Mouse (Mus musculus): Measurements from ENCODE around the gene Dnajc11.
A peak's percentile ranks its signal among the peaks of the same experiment; 100 is the strongest.

The Dnajc11 gene

DNA sequence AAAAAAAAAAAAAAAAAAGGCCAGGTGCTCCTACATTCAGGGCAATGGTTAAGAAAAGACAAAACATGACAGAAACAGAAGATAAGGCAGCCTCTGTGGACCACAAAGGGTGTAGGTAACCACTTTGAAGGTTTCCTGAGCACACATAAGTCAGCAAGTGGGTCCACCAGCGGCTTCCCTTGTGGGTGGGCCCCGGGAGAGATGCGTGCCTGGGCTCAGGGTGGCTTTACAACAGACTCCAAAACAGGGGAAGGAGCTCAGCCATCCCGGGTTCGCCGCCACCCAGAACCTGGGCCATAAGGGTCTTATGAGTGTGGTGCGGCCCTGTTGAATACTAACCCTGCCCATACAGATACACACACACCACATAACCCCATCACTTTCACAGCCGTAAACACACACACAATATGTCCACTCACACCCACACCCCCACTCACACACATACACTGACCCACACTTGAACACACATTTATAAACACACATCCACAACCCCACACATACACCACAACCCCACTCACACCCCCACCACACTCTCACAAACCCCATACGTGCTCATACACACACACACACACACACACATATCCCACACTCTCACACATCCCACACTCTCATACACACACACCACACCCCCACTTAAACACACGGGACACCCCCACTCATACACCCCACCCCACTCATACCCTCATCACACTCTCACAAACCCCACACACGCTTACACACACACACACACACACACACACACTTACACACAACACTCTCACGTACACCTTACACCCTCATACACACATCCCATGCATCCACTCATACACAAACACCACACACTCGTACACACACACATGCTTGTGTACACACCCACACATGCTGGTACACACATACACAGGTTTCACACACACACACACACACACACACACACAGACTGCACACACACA is 651 bp upstream of the Dnajc11 start:
- no peak for DNase-seq (ENCODE audit: low read depth, low spot score)

DNA sequence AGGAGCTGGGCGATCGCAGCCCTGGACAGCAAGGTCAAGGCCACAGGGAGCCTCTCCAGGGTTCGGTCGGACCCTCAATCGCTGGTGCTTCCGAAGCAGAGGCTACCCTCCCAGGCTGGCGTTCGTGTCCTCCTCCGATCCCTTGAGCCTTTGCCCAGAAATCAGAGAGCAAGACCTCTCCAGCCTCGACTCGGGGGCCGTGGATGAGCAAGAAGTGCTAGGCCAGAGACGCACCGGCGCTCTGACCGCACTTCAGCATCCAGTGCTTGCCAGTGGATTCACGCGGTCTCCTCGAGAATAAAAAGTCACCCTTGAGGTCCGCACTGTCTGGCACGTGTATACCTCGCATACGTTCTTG is 703 bp downstream of the Dnajc11 start:
- DNase-seq (ENCODE audit: low read depth, low spot score), result peak; percentile 9

DNA sequence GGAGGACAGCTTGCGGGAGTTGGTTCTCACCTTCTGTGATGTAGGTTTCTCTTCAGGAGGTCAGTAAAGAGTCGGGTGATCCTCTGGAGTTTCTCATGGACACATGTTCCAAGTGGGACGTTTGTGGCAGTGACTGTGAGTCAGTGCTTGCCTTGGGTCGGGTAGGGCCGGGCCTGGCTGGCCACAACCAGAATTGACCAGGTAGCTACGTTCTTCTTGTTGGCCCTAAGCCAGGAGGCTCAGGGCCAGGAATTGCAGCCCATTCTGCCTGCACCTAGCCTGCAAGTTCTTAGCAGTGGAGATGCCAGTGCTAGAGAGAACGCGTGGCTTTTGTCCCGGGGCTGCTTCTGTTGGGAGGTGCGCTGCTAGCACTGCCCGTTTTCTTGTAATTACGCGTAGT is 4.0 kb downstream of the Dnajc11 start:
- DNase-seq (ENCODE audit: low read depth, low spot score), result no peak

DNA sequence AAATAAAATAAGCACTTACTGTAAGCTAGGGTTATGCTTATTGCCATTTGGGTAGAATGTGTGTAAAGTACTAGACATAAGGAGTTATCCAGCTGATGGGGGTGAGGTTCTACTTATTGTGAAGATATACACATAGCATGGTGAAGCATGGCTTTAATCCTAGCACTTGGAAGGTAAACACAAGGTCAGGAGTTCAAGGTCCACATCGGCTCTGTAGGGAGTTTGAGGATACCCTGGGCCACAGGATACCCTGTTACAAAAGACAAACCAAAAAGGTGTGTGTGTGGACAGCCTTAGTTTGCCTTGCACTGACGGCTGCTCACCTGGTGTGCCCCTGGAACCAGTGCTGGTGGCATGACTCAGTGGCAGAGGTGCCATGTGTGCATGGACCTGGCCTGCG is 4.6 kb downstream of the Dnajc11 start:
- DNase-seq (ENCODE audit: low read depth, low spot score), result no peak

DNA sequence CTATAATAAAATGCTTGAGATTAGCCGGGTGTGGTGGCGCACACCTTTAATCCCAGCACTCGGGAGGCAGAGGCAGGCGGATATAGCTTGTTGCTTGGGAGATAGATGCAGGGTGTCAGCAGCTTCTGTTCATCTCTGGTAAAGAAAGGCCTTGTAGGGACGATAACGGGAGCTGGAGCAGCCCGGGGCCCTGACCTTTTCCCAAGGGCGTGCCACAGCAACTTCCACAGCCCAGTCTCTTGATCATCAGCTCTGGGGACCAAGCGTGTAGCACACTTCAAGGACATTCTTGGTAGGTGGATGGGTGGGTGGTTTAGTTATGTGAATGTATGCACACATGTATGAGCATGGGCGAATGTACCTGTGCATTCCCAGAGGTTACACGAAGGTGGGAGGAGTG is 12.7 kb downstream of the Dnajc11 start:
- no peak for DNase-seq (ENCODE audit: low read depth, low spot score)

DNA sequence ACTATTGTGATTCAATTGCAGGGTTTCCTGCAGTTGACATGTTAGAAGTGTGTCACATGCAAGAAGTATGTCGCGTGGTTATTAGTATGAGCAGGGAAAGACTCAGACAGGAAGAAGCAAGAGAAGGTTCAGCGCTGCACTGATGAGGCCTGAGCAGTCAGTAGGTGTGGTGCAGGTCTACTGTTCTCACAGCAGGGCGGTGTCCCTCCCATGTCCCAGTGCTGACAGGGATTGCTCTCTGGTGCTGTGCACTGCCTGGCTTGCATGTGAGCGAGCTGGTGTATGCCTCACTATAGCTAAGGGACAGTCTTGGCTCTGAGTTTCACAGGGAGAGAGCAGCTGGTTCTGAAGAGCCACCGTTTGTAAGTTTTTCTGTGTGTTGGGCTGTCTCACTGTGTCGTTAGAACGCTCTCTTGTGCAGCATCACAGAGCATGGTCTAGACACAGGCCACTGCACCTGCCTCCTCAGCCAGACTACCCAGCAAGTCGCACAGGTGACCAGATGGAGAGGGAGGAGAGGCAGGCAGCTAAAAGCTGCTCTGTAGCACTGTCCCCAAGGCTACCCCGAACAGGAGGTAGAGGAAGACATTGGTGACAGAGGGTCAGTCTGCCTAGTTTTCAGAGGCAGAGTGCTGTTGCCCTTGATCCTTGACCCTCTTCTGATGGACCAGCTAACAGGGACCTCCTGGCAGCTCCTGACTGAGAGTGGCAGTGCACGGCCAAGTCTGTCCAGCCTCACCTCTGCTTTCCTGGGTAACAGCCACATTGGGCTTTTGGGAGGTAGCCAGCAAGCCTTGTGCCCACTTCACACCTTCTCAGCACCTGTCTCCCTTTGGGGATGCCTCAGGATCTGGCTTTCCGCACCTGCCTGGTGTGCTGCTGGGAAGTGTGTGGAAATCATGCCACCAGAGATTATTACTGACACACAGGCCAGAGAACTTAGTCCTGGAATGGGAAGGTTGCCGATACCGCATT is 15.3 kb downstream of the Dnajc11 start:
- DNase-seq (ENCODE audit: low read depth, low spot score), result no peak

DNA sequence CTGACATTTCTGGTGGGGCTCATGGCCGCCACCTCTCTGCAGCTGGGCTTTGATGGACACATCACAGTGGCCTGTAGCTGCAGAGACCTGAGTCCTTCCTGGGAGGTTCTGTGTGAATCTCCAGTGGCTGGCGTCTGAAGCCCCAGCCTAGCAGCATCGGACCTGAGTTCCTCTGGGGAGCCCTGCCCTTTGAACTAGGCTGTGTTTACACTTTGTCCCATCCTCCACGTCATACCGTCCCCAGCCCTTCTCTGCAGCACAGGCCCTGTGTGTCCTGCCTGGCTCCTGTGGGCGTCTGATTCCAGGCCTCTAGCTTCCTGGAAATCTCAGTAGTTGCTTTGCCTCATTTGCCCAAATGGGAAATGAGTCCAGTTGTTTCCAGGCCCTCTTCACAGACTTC is 19.7 kb downstream of the Dnajc11 start:
- DNase-seq (ENCODE audit: low read depth, low spot score), result no peak

DNA sequence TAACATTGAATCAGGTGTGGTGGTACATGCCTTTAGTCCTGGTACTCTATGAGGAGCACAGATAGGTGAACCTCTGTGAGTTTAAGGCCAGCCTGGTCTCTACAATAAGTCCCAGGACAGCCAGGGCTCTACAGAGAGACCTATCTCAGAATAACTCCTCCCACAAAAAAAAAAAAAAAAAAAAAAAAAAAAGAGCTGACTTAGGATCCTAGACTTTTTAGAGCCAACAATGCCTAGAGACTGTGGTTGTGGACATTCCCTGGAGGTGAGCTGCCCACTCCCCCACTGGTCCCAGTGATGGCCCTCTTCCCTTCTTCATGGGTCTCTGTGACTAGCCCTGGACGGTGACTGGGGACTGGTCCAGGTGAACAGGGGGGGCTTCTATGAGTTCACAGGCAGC is 22.3 kb downstream of the Dnajc11 start:
- no peak for DNase-seq (ENCODE audit: low read depth, low spot score)

DNA sequence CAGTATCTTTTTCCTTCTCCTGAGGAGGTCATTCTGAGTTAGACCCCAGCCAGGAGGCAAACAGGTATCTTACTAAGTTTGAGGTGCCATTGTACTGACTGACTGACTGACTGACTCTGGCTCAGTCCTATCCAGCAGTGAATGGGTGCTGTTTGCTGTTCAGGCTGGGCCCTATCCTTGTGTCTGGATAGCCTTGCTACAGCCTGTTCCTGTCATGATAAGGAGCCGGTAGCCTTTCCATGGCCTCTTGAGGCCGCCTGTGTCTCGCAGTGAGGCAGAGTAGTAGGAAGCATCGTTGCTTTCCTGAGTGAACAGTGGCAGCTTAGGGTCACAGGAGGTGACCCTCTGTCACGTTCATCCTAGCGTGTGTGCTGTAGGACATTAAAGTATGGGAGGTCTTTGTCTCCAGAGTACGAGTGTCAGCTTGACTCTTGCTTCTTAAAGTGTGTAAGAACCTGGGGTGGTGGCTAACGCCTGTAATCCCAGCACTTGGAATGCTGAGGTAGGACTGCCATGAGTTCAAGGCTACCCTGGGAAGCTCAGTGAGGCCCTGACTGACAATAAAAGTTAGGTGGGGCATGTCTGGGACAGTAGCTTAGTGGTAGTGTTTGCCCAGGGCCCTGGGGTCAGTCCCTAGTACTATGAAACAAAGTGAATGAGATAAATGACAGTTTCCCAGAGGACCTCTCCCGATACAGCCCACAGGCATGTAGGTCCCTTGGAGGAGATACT is 24.3 kb downstream of the Dnajc11 start:
- no peak for DNase-seq (ENCODE audit: low read depth, low spot score)

DNA sequence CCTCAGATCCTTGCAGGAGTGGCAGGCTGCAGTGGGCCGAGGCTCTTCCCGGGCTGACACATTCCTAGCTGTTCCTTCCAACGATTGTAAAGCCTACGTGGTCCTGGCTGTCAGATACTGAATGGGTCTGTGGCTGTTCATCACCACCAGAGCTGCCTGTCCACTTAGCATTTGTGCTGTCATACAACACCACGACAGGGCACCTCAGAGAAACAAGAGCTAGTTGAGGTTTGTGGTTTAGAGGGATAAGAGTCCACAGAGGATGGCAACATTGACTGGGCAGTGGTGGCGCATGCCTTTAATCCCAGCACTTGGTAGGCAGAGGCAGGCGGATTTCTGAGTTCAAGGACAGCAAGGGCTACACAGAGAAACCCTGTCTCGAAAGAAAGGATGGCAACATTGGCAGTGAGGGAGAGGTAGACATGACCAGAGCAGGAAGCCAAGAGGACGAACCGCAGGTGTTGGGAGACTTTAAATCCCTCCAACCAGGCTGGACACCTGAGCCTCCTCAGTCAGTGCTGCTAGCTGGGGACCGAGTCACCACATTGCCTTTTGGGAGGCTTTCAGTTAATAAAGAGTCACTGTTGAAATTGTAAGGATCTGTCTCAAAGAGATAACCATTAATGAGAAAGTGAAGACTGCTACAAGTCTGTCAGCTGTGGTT is 26.5 kb downstream of the Dnajc11 start:
- no peak for DNase-seq (ENCODE audit: low read depth, low spot score)

DNA sequence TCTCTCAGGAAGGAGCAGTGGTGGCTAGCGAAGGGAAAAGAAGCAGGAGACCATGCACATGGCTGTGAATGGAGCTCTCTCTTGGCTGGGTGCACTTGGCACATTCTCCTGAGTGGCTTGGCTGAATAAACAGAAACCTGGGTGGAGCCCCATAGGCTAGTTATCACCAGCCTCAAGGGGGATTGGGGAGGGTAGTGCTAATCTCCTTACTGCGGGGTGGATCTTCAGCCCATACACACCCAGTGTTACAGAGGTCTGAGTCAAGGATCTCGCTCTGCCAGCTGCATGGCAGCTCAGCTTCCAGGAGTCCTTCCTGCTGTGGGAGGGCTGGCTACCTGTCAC is 27.0 kb downstream of the Dnajc11 start:
- no peak for DNase-seq (ENCODE audit: low read depth, low spot score)

DNA sequence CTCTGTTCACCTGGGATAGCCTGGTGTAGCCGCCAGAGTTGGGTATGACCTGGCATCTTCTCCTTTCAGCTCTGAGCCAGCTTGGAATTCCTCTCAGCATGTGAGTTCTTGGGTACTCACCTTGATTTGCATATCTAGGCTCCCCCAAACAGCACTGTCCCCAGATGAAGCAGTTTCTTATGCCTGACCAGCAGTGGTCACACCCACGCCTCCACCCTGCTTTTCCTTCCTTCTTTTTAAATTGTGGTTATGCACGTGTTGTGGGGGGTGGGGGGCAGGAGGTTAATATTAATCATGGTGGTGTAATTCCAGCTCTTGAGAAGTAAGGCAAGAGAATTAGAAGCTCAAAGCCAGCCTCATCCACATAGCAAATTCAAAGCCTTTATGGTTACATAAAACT is 29.3 kb downstream of the Dnajc11 start:
- no peak for DNase-seq (ENCODE audit: low read depth, low spot score)

DNA sequence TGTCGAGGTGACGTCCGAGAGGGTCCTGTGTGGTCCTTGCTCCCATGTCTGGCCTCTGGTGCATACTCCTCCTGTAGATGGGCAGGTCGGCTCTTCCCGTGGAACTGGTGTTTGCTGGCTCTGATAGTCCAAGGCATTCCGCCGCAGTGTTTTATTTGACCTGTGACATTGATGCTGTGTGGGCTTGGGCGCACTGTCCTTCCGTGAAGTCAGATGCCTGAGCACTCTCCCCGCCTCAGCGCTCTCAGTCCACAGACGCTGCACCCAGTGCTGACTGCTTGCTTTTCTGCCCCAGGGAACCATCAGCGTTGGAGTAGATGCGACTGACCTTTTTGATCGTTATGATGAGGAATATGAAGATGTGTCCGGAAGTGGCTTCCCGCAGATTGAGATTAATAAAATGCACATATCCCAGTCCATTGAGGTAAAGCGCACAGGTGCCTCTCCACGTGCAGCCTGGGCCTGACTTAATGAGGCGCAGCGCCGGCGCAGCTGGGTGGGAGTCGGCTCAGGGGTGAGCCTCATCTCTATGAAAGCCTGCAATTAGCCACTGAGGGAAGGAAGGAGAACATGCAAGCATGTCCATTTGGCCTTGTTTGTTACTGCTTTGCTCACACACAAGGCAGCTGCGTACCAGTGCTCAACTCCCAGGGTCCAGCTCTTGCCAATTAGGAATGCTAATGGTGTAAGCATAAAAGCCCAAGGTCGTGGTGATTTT is 34.9 kb downstream of the Dnajc11 start:
- DNase-seq (ENCODE audit: low read depth, low spot score), result no peak

DNA sequence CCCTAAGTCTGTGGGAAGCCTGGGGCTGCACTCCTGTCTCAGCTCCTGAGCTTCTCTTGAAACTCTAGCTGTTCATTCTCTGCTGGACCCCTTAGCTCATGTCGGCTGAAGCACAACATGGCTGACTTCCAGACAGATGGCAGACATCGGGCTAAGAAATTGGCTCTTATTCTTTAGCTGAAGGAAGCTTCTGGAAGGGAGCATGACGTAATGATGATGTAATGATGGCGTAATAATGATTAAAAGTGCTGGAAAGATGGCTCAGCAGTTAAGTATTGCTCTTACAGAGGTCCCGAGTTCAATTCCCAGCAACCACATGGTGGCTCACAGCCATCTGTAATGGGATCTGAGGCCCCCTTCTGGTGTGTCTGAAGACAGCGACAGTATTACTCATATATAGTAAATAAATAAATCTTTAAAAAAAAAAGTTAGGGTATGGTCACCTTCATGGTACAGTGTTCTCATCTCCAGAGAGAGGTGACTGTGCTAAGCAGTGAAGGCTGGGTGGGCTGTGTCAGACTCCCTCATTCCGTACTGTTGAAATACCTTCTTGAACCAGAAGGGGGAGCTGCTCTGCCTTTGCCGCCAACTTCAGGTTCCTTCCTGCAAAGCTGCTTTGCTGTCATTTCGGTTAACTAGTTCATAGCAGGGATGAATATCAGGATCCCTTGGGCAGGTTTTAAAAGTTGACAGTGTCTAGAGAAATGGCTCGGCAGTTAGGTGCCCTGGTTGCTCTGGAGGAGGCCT is 38.9 kb downstream of the Dnajc11 start:
- DNase-seq (ENCODE audit: low read depth, low spot score), result peak; percentile 66

DNA sequence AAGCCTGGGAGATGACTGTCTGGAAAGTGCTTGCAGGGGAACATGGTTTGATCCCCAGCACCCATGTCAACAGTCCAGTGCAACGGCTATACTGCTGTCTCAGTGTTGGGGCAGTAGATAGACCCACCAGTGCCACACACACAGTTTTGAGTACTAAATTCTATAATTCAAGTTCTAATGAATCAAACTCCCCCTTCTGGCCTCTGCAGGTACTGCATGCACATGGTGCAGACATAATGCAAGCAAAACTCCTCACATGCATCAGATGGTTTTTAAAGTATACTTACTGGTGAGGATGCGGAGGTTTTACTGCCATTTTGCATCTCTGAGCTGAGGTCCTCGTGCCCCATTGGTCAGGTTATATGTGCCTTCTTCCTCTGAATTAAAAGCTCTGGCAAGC is 42.0 kb downstream of the Dnajc11 start:
- DNase-seq (ENCODE audit: low read depth, low spot score), result peak; percentile 59

DNA sequence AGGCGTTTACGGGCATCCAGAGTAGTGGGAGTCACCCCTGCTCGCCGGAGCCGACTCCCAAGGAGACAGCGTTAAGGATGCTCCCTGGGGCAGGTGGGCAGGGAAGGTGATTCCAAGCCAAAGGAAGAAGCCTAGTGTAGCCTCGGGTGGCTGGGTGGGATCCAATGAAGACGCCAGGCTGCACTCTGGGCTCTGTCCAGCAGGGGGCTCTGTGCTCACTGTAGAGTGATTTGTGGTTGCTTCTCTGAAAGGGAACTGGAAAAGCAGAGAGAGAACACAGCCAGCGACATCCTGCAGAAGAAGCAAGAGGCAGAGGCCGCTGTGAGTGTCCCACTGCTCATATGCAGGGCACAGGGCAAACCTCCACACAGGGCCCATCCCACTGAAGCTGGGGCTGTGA is 44.3 kb downstream of the Dnajc11 start:
- peak; percentile 76 for DNase-seq (ENCODE audit: low read depth, low spot score)

DNA sequence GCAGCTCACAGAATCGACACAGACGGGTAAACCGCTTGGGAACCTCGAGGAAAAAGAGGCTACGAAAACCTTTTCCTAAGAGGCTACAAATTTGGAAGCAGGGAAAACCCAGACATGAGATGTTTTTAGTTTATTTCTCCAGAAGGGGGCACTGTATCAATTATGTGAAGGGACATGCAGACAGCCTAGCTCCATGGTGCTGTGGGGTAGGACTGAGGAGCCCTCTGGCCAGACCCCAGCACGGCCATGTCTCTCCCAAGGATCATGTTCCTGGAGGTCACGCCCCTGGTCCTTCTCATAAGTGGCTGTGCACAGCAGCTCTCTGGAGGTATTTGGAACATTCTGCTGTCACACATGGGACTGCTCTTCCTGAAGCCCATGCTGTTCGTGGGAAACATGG is 47.2 kb downstream of the Dnajc11 start:
- DNase-seq (ENCODE audit: low read depth, low spot score), result peak; percentile 57

DNA sequence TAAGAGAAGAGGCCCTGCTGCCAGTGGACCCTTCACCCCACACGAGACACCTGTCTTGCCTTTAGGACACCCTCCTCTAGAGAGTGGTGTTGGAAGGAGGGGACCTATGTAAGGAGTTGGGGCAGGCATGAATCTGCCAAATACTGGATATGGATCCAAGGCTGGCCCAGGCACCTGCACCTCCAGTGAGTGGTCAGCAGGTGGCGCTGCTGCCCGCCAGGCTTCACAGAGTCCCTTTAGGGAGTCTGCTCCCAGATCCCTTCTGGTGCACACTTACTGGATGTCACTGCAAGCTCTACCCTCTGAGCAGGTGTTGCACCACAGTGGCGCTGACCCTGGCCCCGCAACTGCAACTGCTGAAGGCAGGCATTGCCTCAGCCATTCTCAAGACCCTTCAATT is 47.9 kb downstream of the Dnajc11 start:
- DNase-seq (ENCODE audit: low read depth, low spot score), result peak; percentile 78

DNA sequence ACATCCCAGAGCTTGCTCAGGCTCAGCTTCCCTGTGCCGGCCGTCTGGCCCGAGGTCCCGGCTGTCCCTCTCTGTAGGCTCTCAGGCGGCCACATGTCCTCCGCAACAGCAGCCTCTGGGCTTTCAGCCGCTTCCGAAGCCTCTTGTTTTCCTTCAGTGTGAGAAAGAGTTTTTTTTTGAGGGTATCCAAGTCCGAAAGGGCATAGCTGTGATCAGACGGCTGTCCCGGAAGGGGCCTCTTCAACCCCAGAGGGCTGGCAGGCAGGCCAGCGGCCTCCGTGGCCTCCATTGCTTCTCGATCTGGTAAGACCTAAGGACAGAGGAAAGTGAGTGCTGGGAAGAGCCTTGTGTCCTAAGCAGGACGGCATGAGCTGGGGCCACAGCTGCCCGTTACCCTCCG is 49.6 kb downstream of the Dnajc11 start:
- DNase-seq (ENCODE audit: low read depth, low spot score), result no peak

DNA sequence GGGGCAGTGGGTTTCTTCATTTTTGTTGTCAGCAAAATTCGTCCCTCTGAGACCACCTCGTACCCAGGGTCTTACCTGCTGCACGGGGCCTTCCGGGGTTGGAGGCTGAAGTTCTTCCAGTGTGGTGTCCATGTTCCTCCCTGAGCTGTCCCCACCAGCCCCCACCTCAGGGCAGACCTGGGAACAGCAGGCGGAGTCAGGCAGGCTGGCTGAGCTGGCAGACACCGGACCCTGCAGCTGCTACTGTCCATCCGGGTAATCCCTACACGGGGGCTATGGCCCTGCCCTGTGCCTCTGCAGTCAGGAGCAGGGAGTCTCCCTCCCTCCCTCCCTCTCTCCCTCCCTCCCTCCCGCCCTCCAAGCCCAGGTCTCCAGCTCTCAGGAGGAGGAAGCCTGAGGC is 50.1 kb downstream of the Dnajc11 start:
- no peak for DNase-seq (ENCODE audit: low read depth, low spot score)
